Mouse (Mus musculus) small intestine, adult 2 months (tissue): ENCODE measurements around the gene Ikzf3. TPM values are rescaled to one million over a fixed set of nuclear protein-coding genes. Genes with fewer than 3 reads are reported as not detected.

ENCODE experiments used
- H3K27ac ChIP-seq: fragments of 200-500 bp; 2 replicates; pipeline ENCODE4 v1.5.1; 2012; ENCODE audit warnings: low read depth, low read length, control low read depth, inconsistent platforms; ENCODE audit not compliant: insufficient read depth
- H3K27me3 ChIP-seq: fragments of 200-500 bp; 2 replicates; pipeline ENCODE4 v1.6.1; 2012; ENCODE audit warnings: mild to moderate bottlenecking, moderate library complexity, low read length, inconsistent platforms; ENCODE audit not compliant: control insufficient read depth, insufficient read depth
- H3K36me3 ChIP-seq: fragments of 200-500 bp; 2 replicates; pipeline ENCODE4 v1.6.1; 2012; ENCODE audit warnings: mild to moderate bottlenecking, low read length, control low read depth, inconsistent platforms; ENCODE audit not compliant: control insufficient read depth, insufficient read depth
- H3K4me1 ChIP-seq: fragments of 200-500 bp; 2 replicates; pipeline ENCODE4 v1.6.1; 2012; ENCODE audit warnings: low read length, inconsistent platforms, mixed read lengths; ENCODE audit not compliant: control insufficient read depth, insufficient read depth, insufficient read length
- H3K4me3 ChIP-seq: fragments of 200-500 bp; 2 replicates; pipeline ENCODE4 v1.5.1; 2012; ENCODE audit warnings: low read depth, mild to moderate bottlenecking, control low read depth, inconsistent platforms, low read length, moderate library complexity
- CTCF ChIP-seq: fragments of 200-500 bp; IDR thresholded peaks from 2 replicates; pipeline ENCODE4 v1.5.1; 2012; ENCODE audit warnings: low read depth, mild to moderate bottlenecking, control low read depth, inconsistent platforms, low read length, moderate library complexity, mixed read lengths; ENCODE audit not compliant: insufficient replicate concordance, insufficient read length; ENCODE audit errors: extremely low read depth
- POLR2A ChIP-seq: fragments of 200-500 bp; IDR thresholded peaks from 2 replicates; pipeline ENCODE4 v1.6.1; 2012; ENCODE audit warnings: low read depth, mild to moderate bottlenecking, control low read depth, inconsistent platforms, low read length, moderate library complexity
- WGBS: fragments of 180-500 bp; shearing (Covaris S2); methylation state at CpG from one replicate; pipeline ENCODE4 v1.1.7; 2018; 5-methylcytosine and 5-hydroxymethylcytosine counted together
- polyA plus RNA-seq: library from polyadenylated mRNA; depleted of rRNA; stranded (reverse); fragments of >200 nt; gene quantifications from 2 replicates; pipeline ENCODE4 v1.2.3, GENCODE M21; 2012

Gene Ikzf3
- polyA plus RNA-seq, 1 experiment = 9.7 TPM

GRCm38 (mm10) chr11:98479940-98480497, 65.8 kb downstream of the Ikzf3 start:
- Histone ChIP-seq H3K4me3 (no peak overlapping the region), H3K27ac (peak overlapping the region; percentile 38; the same call in 1 of the 2 replicates), H3K27me3 (no peaks in the 10 kb centered on the region; the same call in 1 of the 2 replicates), H3K4me1 (no peaks in the 10 kb centered on the region), H3K36me3 (no peaks in the 10 kb centered on the region)
- no peak for TF ChIP-seq POLR2A
- no peak for TF ChIP-seq CTCF
- 72% methylated on average over 12 of the region's 12 CpGs for WGBS

GRCm38 (mm10) chr11:98479026-98479939, 66.5 kb downstream of the Ikzf3 start:
- TF ChIP-seq CTCF = no peak
- no peak for TF ChIP-seq POLR2A
- no peaks in the 10 kb centered on the region for H3K36me3 ChIP-seq
- WGBS = 72% methylated on average over 13 of the region's 13 CpGs
- H3K27me3 ChIP-seq = no peaks in the 10 kb centered on the region; the same call in 1 of the 2 replicates
- H3K4me1 ChIP-seq = no peaks in the 10 kb centered on the region
- peak overlapping the region; percentile 38; the same call in 1 of the 2 replicates for H3K27ac ChIP-seq
- no peak overlapping the region for H3K4me3 ChIP-seq

GRCm38 (mm10) chr11:98477011-98477701, 68.7 kb downstream of the Ikzf3 start:
- Histone ChIP-seq H3K4me1 (peaks cover 2% of the 10 kb centered on the region; the same call in 1 of the 2 replicates), H3K36me3 (no peaks in the 10 kb centered on the region), H3K4me3 (peak overlapping the region; percentile 50), H3K27me3 (peaks cover 5% of the 10 kb centered on the region; the same call in 1 of the 2 replicates), H3K27ac (peak overlapping the region; percentile 86)
- TF ChIP-seq CTCF (no peak), POLR2A (no peak)
- WGBS = 46% methylated on average over 14 of the region's 14 CpGs

GRCm38 (mm10) chr11:98476434-98476807, 69.4 kb downstream of the Ikzf3 start:
- H3K27me3 ChIP-seq = peaks cover 5% of the 10 kb centered on the region; the same call in 1 of the 2 replicates
- peaks cover 5% of the 10 kb centered on the region; the same call in 1 of the 2 replicates for H3K4me1 ChIP-seq
- 63% methylated on average over 4 of the region's 4 CpGs for WGBS
- peak overlapping the region; percentile 86 for H3K27ac ChIP-seq
- H3K36me3 ChIP-seq = no peaks in the 10 kb centered on the region
- H3K4me3 ChIP-seq = no peak overlapping the region
- TF ChIP-seq POLR2A = no peak
- no peak for TF ChIP-seq CTCF

- WGBS = 81% methylated on average over 9 of the region's 9 CpGs
- no peaks in the 10 kb centered on the region for H3K36me3 ChIP-seq
Measured at GRCm38 (mm10) chr11:98475630-98476433, 70.0 kb downstream of the Ikzf3 start.

GRCm38 (mm10) chr11:98474967-98475366, 70.9 kb downstream of the Ikzf3 start:
- H3K27ac ChIP-seq = no peak overlapping the region; the same call in 1 of the 2 replicates
- WGBS = 82% methylated on average over 11 of the region's 11 CpGs
- no peaks in the 10 kb centered on the region for H3K36me3 ChIP-seq
- peak overlapping the region; percentile 31 for H3K4me3 ChIP-seq
- H3K27me3 ChIP-seq = peaks cover 5% of the 10 kb centered on the region; the same call in 1 of the 2 replicates
- TF ChIP-seq CTCF (no peak), POLR2A (no peak)
- H3K4me1 ChIP-seq = peaks cover 12% of the 10 kb centered on the region

More at GRCm38 (mm10) chr11:98475630-98476433, 70.0 kb downstream of the Ikzf3 start:
- Histone ChIP-seq H3K27me3 (peaks cover 5% of the 10 kb centered on the region; the same call in 1 of the 2 replicates), H3K27ac (no peak overlapping the region), H3K4me3 (no peak overlapping the region), H3K4me1 (peaks cover 8% of the 10 kb centered on the region)
- TF ChIP-seq POLR2A = no peak
